Mouse (Mus musculus) bone marrow, adult 2 months (tissue): ENCODE data around the gene Stoml3.

Experiments used
- CTCF ChIP-seq: fragments of 200-500 bp; IDR thresholded peaks from 2 replicates; pipeline ENCODE4 v1.5.1; 2011; ENCODE audit warnings: low read length, control low read depth; ENCODE audit not compliant: control insufficient read depth, insufficient read depth
- POLR2A ChIP-seq: fragments of 200-500 bp; IDR thresholded peaks from 2 replicates; pipeline ENCODE4 v1.6.1; 2011; ENCODE audit warnings: low read depth, mild to moderate bottlenecking, control low read depth, low read length, borderline replicate concordance; ENCODE audit not compliant: control insufficient read depth

- TF ChIP-seq CTCF (no peak), POLR2A (no peak)
Observed at GRCm38 (mm10) chr3:53460106-53460505, 28.3 kb upstream of the Stoml3 start.
